Mouse (Mus musculus) megakaryocyte, adult 5-6 weeks (primary cell): ENCODE data around the gene Dhrs3. TPM values are rescaled to one million over a fixed set of nuclear protein-coding genes. Genes with fewer than 3 reads are reported as not detected.

ENCODE experiments used
- ATAC-seq: 2 replicates; pipeline ENCODE4 v1.8.0; 2016; ENCODE audit warnings: mild to moderate bottlenecking, inconsistent platforms; ENCODE audit not compliant: poor library complexity, severe bottlenecking
- total RNA-seq, 2 experiments: library from RNA; stranded (forward) in 1 of 2; stranded (reverse) in 1 of 2; fragments of 153-499, 151-499 nt in 1 of 2; fragments of 221-1000, 200-1000 nt in 1 of 2; gene quantifications; 2 replicates each; pipeline versions ENCODE4 v1.2.3 to v1.2.4; 2015 to 2017

The Dhrs3 gene
- total RNA-seq, 2 experiments from 2014 or later = 49.8 to 61.4 TPM

GRCm38 (mm10) chr4:144936563-144937154 lies 44.0 kb downstream of the Dhrs3 start:
- no peak for ATAC-seq

GRCm38 (mm10) chr4:144939847-144940411 lies 47.3 kb downstream of the Dhrs3 start:
- no peak for ATAC-seq

GRCm38 (mm10) chr4:144940796-144941462 lies 48.3 kb downstream of the Dhrs3 start:
- no peak for ATAC-seq

GRCm38 (mm10) chr4:144942433-144942832 lies 49.8 kb downstream of the Dhrs3 start:
- ATAC-seq = no peak

- ATAC-seq = no peak
Observed at GRCm38 (mm10) chr4:144943273-144943672, 50.6 kb downstream of the Dhrs3 start.

GRCm38 (mm10) chr4:144947738-144948390 lies 55.2 kb downstream of the Dhrs3 start:
- no peak for ATAC-seq

GRCm38 (mm10) chr4:144949441-144950326 lies 57.1 kb downstream of the Dhrs3 start:
- peak; percentile 71 for ATAC-seq

GRCm38 (mm10) chr4:144950327-144950711 lies 57.7 kb downstream of the Dhrs3 start:
- no peak for ATAC-seq

- peak; percentile 32 for ATAC-seq
Observed at GRCm38 (mm10) chr4:144950883-144951282, 58.3 kb downstream of the Dhrs3 start.

GRCm38 (mm10) chr4:144951859-144952258 lies 59.2 kb downstream of the Dhrs3 start:
- ATAC-seq = no peak

- ATAC-seq = no peak
Observed at GRCm38 (mm10) chr4:144953421-144953820, 60.8 kb downstream of the Dhrs3 start.

- peak; percentile 77 for ATAC-seq
Observed at GRCm38 (mm10) chr4:144955863-144956262, 63.2 kb downstream of the Dhrs3 start.

- 0 out of 2 replicates have a peak, but pooled peaks have one; percentile 23 for ATAC-seq
Observed at GRCm38 (mm10) chr4:144956293-144956692, 63.7 kb downstream of the Dhrs3 start.

GRCm38 (mm10) chr4:144957186-144957585 lies 64.6 kb downstream of the Dhrs3 start:
- no peak for ATAC-seq

GRCm38 (mm10) chr4:144957721-144958120 lies 65.1 kb downstream of the Dhrs3 start:
- no peak for ATAC-seq

GRCm38 (mm10) chr4:144960188-144960904 lies 67.7 kb downstream of the Dhrs3 start:
- ATAC-seq = peak; percentile 71

GRCm38 (mm10) chr4:144961232-144961631 lies 68.6 kb downstream of the Dhrs3 start:
- ATAC-seq = no peak

GRCm38 (mm10) chr4:144961696-144962095 lies 69.1 kb downstream of the Dhrs3 start:
- no peak for ATAC-seq

GRCm38 (mm10) chr4:144965255-144965654 lies 72.6 kb downstream of the Dhrs3 start:
- no peak for ATAC-seq

- no peak for ATAC-seq
Observed at GRCm38 (mm10) chr4:144968371-144968770, 75.7 kb downstream of the Dhrs3 start.
